Mouse (Mus musculus): ENCODE data around the gene Dguok. TPM values are rescaled to one million over a fixed set of nuclear protein-coding genes. Genes with fewer than 3 reads are reported as not detected.
A peak's percentile ranks its signal among the peaks of the same experiment; 100 is the strongest.

Dguok gene
- polyA plus RNA-seq, 1 experiment from 2014 or later: 66.6 TPM

GRCm38 (mm10) chr6:83455328-83456130 is 51.2 kb downstream of the Dguok start:
- H3K9me3 ChIP-seq (ENCODE audit: control insufficient read depth, low read length): no peaks in the 10 kb centered on the region
- H3K36me3 ChIP-seq (ENCODE audit: control insufficient read depth, insufficient read depth, low read length): 0 out of 2 replicates have a peak, but pooled peaks cover 3% of the 10 kb centered on the region
- H3K9ac ChIP-seq (replicated peaks; ENCODE audit: low read length): peak overlapping the region; percentile 97
- peaks cover 57% of the 10 kb centered on the region for H3K4me1 ChIP-seq (ENCODE audit: control insufficient read depth, insufficient read depth, low read length)
- H3K4me2 ChIP-seq (ENCODE audit: low read length): peak overlapping the region; percentile 92
- peak overlapping the region; percentile 79 for H3K4me3 ChIP-seq (replicated peaks; ENCODE audit: low read depth, low read length)
- H3K27me3 ChIP-seq (ENCODE audit: control insufficient read depth, insufficient read depth, low read length): no peaks in the 10 kb centered on the region
- peak; percentile 57 for ATAC-seq (ENCODE audit: low FRiP score, low TSS enrichment)
- 1% methylated on average over 36 of the region's 41 CpGs for WGBS
- H3K27ac ChIP-seq (replicated peaks; ENCODE audit: low read depth, low read length): peak overlapping the region; percentile 96
- peak; percentile 75 for DNase-seq

- Histone ChIP-seq H3K9ac (replicated peaks; ENCODE audit: low read length) (peak overlapping the region; percentile 97; the same call in 1 of the 2 replicates), H3K27ac (replicated peaks; ENCODE audit: low read depth, low read length) (no peak overlapping the region; the same call in 1 of the 2 replicates), H3K4me1 (ENCODE audit: control insufficient read depth, insufficient read depth, low read length) (peaks cover 70% of the 10 kb centered on the region), H3K27me3 (ENCODE audit: control insufficient read depth, insufficient read depth, low read length) (no peaks in the 10 kb centered on the region), H3K4me3 (replicated peaks; ENCODE audit: low read depth, low read length) (peak overlapping the region; percentile 79), H3K9me3 (ENCODE audit: control insufficient read depth, low read length) (no peaks in the 10 kb centered on the region), H3K4me2 (ENCODE audit: low read length) (peak overlapping the region; percentile 92), H3K36me3 (ENCODE audit: control insufficient read depth, insufficient read depth, low read length) (peaks cover 11% of the 10 kb centered on the region; the same call in 1 of the 2 replicates)
- no peak for DNase-seq
- WGBS: 35% methylated on average over 11 of the region's 11 CpGs
- no peak for ATAC-seq (ENCODE audit: low FRiP score, low TSS enrichment)
Measured at GRCm38 (mm10) chr6:83453706-83454105, 53.1 kb downstream of the Dguok start.

- no peaks in the 10 kb centered on the region for H3K27me3 ChIP-seq (ENCODE audit: control insufficient read depth, insufficient read depth, low read length)
- ATAC-seq (ENCODE audit: low FRiP score, low TSS enrichment): no peak
- peaks cover 62% of the 10 kb centered on the region for H3K4me1 ChIP-seq (ENCODE audit: control insufficient read depth, insufficient read depth, low read length)
- peak overlapping the region; percentile 30; the same call in 1 of the 2 replicates for H3K4me2 ChIP-seq (ENCODE audit: low read length)
- H3K9ac ChIP-seq (replicated peaks; ENCODE audit: low read length): 0 out of 2 replicates have a peak overlapping the region, but pooled peaks have one; percentile 24
- no peaks in the 10 kb centered on the region for H3K9me3 ChIP-seq (ENCODE audit: control insufficient read depth, low read length)
- DNase-seq: no peak
- H3K36me3 ChIP-seq (ENCODE audit: control insufficient read depth, insufficient read depth, low read length): peaks cover 11% of the 10 kb centered on the region; the same call in 1 of the 2 replicates
- no peak overlapping the region for H3K4me3 ChIP-seq (replicated peaks; ENCODE audit: low read depth, low read length)
- H3K27ac ChIP-seq (replicated peaks; ENCODE audit: low read depth, low read length): no peak overlapping the region
- WGBS: 78% methylated on average over 9 of the region's 9 CpGs
Measured at GRCm38 (mm10) chr6:83450451-83451303, 56.1 kb downstream of the Dguok start.

- DNase-seq: no peak
- Histone ChIP-seq H3K9me3 (ENCODE audit: control insufficient read depth, low read length) (no peaks in the 10 kb centered on the region), H3K4me3 (replicated peaks; ENCODE audit: low read depth, low read length) (no peak overlapping the region), H3K27ac (replicated peaks; ENCODE audit: low read depth, low read length) (no peak overlapping the region), H3K36me3 (ENCODE audit: control insufficient read depth, insufficient read depth, low read length) (peaks cover 10% of the 10 kb centered on the region; the same call in 1 of the 2 replicates), H3K4me1 (ENCODE audit: control insufficient read depth, insufficient read depth, low read length) (peaks cover 54% of the 10 kb centered on the region), H3K27me3 (ENCODE audit: control insufficient read depth, insufficient read depth, low read length) (no peaks in the 10 kb centered on the region), H3K9ac (replicated peaks; ENCODE audit: low read length) (no peak overlapping the region), H3K4me2 (ENCODE audit: low read length) (no peak overlapping the region)
- 87% methylated on average over 3 of the region's 3 CpGs for WGBS
- no peak for ATAC-seq (ENCODE audit: low FRiP score, low TSS enrichment)
Measured at GRCm38 (mm10) chr6:83449440-83449839, 57.3 kb downstream of the Dguok start.

GRCm38 (mm10) chr6:83448911-83449310 is 57.9 kb downstream of the Dguok start:
- Histone ChIP-seq H3K27ac (replicated peaks; ENCODE audit: low read depth, low read length) (no peak overlapping the region), H3K27me3 (ENCODE audit: control insufficient read depth, insufficient read depth, low read length) (no peaks in the 10 kb centered on the region), H3K36me3 (ENCODE audit: control insufficient read depth, insufficient read depth, low read length) (peaks cover 8% of the 10 kb centered on the region; the same call in 1 of the 2 replicates), H3K9me3 (ENCODE audit: control insufficient read depth, low read length) (no peaks in the 10 kb centered on the region), H3K9ac (replicated peaks; ENCODE audit: low read length) (no peak overlapping the region), H3K4me1 (ENCODE audit: control insufficient read depth, insufficient read depth, low read length) (peaks cover 54% of the 10 kb centered on the region), H3K4me3 (replicated peaks; ENCODE audit: low read depth, low read length) (no peak overlapping the region), H3K4me2 (ENCODE audit: low read length) (no peak overlapping the region)
- no peak for ATAC-seq (ENCODE audit: low FRiP score, low TSS enrichment)
- 89% methylated on average over 4 of the region's 4 CpGs for WGBS
- DNase-seq: no peak

GRCm38 (mm10) chr6:83447031-83447430 is 59.7 kb downstream of the Dguok start:
- no peak for ATAC-seq (ENCODE audit: low FRiP score, low TSS enrichment)

GRCm38 (mm10) chr6:83445796-83446195 is 61.0 kb downstream of the Dguok start:
- Histone ChIP-seq H3K27me3 (ENCODE audit: control insufficient read depth, insufficient read depth, low read length) (no peaks in the 10 kb centered on the region), H3K27ac (replicated peaks; ENCODE audit: low read depth, low read length) (no peak overlapping the region), H3K4me1 (ENCODE audit: control insufficient read depth, insufficient read depth, low read length) (peaks cover 46% of the 10 kb centered on the region), H3K4me2 (ENCODE audit: low read length) (no peak overlapping the region), H3K4me3 (replicated peaks; ENCODE audit: low read depth, low read length) (no peak overlapping the region), H3K9me3 (ENCODE audit: control insufficient read depth, low read length) (no peaks in the 10 kb centered on the region), H3K9ac (replicated peaks; ENCODE audit: low read length) (no peak overlapping the region), H3K36me3 (ENCODE audit: control insufficient read depth, insufficient read depth, low read length) (peaks cover 8% of the 10 kb centered on the region; the same call in 1 of the 2 replicates)
- no peak for ATAC-seq (ENCODE audit: low FRiP score, low TSS enrichment)
- DNase-seq: no peak
- whole genome bisulfite sequencing: 82% methylated on average over 2 of the region's 2 CpGs

More at GRCm38 (mm10) chr6:83447031-83447430, 59.7 kb downstream of the Dguok start:
- H3K4me2 ChIP-seq (ENCODE audit: low read length): no peak overlapping the region
- DNase-seq: no peak
- H3K9ac ChIP-seq (replicated peaks; ENCODE audit: low read length): no peak overlapping the region
- H3K27ac ChIP-seq (replicated peaks; ENCODE audit: low read depth, low read length): no peak overlapping the region
- no peak overlapping the region for H3K4me3 ChIP-seq (replicated peaks; ENCODE audit: low read depth, low read length)
- peaks cover 55% of the 10 kb centered on the region for H3K4me1 ChIP-seq (ENCODE audit: control insufficient read depth, insufficient read depth, low read length)
- no peaks in the 10 kb centered on the region for H3K9me3 ChIP-seq (ENCODE audit: control insufficient read depth, low read length)
- no peaks in the 10 kb centered on the region for H3K27me3 ChIP-seq (ENCODE audit: control insufficient read depth, insufficient read depth, low read length)
- WGBS: 86% methylated on average over 7 of the region's 7 CpGs
- H3K36me3 ChIP-seq (ENCODE audit: control insufficient read depth, insufficient read depth, low read length): peaks cover 8% of the 10 kb centered on the region; the same call in 1 of the 2 replicates

- peak overlapping the region; percentile 50 for H3K27ac ChIP-seq (replicated peaks; ENCODE audit: low read depth, low read length)
- no peaks in the 10 kb centered on the region for H3K36me3 ChIP-seq (ENCODE audit: control insufficient read depth, insufficient read depth, low read length)
- ATAC-seq (ENCODE audit: low FRiP score, low TSS enrichment) (no peak), DNase-seq (peak; percentile 76)
- no peaks in the 10 kb centered on the region for H3K9me3 ChIP-seq (ENCODE audit: control insufficient read depth, low read length)
- no peak overlapping the region for H3K4me3 ChIP-seq (replicated peaks; ENCODE audit: low read depth, low read length)
- no peak overlapping the region for H3K9ac ChIP-seq (replicated peaks; ENCODE audit: low read length)
- H3K4me2 ChIP-seq (ENCODE audit: low read length): peak overlapping the region; percentile 85
- H3K27me3 ChIP-seq (ENCODE audit: control insufficient read depth, insufficient read depth, low read length): no peaks in the 10 kb centered on the region
- 6% methylated on average over 13 of the region's 13 CpGs for WGBS
- H3K4me1 ChIP-seq (ENCODE audit: control insufficient read depth, insufficient read depth, low read length): peaks cover 49% of the 10 kb centered on the region
Measured at GRCm38 (mm10) chr6:83443441-83444340, 63.1 kb downstream of the Dguok start.

Data from midbrain, embryonic 14.5 days (tissue).